ENCODE assay signal across 25 mouse cellular contexts in the genomic region with DNA sequence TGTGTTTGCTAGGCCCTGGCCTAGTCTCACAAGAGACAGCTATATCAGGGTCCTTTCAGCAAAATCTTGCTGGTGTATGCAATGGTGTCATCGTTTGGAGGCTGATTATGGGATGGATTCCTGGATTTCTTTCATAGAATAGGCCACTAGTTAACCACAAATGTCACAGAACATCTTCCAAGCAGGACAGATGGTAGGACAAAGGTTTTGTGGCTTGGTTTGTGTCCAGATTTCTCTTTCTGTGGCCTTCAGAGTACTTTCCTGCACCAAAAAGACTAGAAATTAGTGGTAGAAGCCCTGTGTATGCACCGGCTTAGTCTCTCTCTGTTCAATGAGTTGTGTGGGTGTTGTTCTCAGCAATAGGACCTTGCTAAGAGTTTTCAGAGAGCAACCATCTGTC.
"Had no signal": no experiment of that assay in that cellular context is flagged by ENCODE, and none has a peak within 500 bp of the region (broad histone marks: within the 10 kb centered on the region; RNA-seq: fewer than 3 reads in every experiment).

No protein-coding gene starts in this region.

- H3K4me3 ChIP-seq: embryonic facial prominence, embryonic 10.5 days; embryonic facial prominence, embryonic 12.5 days; embryonic facial prominence, embryonic 13.5 days; embryonic facial prominence, embryonic 15.5 days; erythroblast, embryonic 14.5 days; forebrain, embryonic 10.5 days; forebrain, embryonic 12.5 days; forebrain, embryonic 13.5 days; forebrain, embryonic 15.5 days; gastrocnemius, adult 2 months; heart, adult 2 months had no signal

- DNase-seq: cerebellum, adult 9-10 months; cerebellum, adult 9-11 months; cerebellum, postnatal 10 days; cerebellum, postnatal 14 days; cerebellum, postnatal 25 days; cerebellum, postnatal 36 days; embryo, embryonic 11 days; forebrain, postnatal 0 days; gastrocnemius, adult 2 months; gastrocnemius, postnatal 10 days; gastrocnemius, postnatal 14 days; gastrocnemius, postnatal 25 days; gastrocnemius, postnatal 36 days; heart, adult 11 months; heart, adult 18-20 months; heart, adult 2 months had no signal

- H3K27ac ChIP-seq: embryonic facial prominence, embryonic 10.5 days; embryonic facial prominence, embryonic 12.5 days; embryonic facial prominence, embryonic 13.5 days; embryonic facial prominence, embryonic 15.5 days; forebrain, embryonic 10.5 days; forebrain, embryonic 12.5 days; forebrain, embryonic 13.5 days; forebrain, embryonic 15.5 days; gastrocnemius, adult 2 months; heart, adult 2 months had no signal
